Mouse (Mus musculus) liver, embryonic 14.5 days (tissue): ENCODE measurements at regions not wholly inside any gene's neighbourhood (a gene's known extent, or its start where the extent isn't known, plus 50 kb on each side); places are given as distances from the start of the nearest gene placed in this dataset.

Source experiments
- ATAC-seq: fragments of 200-750 bp; cut with Nextera tagmentation; 2 replicates; pipeline ENCODE4 v1.8.0; 2017; ENCODE audit warnings: moderate number of reproducible peaks, mild to moderate bottlenecking, moderate library complexity; ENCODE audit not compliant: insufficient read depth
- DNase-seq, 3 experiments: peaks; one replicate each; pipeline ENCODE4 v3.0.0-alpha.2; 2012 to 2013; ENCODE audit warnings: low read depth in 3 of 3, low spot score in 3 of 3
- H3K27ac ChIP-seq: fragments of 300-500 bp; sonication (generic); 2 replicates; pipeline ENCODE4 v1.5.1; 2014; ENCODE audit warnings: moderate library complexity, mild to moderate bottlenecking, control low read depth, inconsistent platforms
- H3K27me3 ChIP-seq: fragments of 300-500 bp; sonication (generic); 2 replicates; pipeline ENCODE4 v1.6.1; 2014; ENCODE audit warnings: mild to moderate bottlenecking, low read length, moderate library complexity; ENCODE audit not compliant: control insufficient read depth, insufficient read depth
- H3K36me3 ChIP-seq: fragments of 300-500 bp; sonication (generic); replicated peaks from 2 replicates; pipeline ENCODE4 v1.6.1; 2014; ENCODE audit warnings: low read depth; ENCODE audit not compliant: control insufficient read depth, insufficient read depth
- H3K4me1 ChIP-seq, 2 experiments: fragments of 200-500 bp in 1 of 2; fragments of 300-500 bp in 1 of 2; sonication (generic) in 1 of 2; replicated peaks; 2 replicates each; pipeline ENCODE4 v1.6.1; 2012 to 2014; ENCODE audit warnings: antibody characterized with exemption in 1 of 2, inconsistent platforms in 1 of 2, low read length in 1 of 2; ENCODE audit not compliant: control insufficient read depth in 2 of 2, insufficient read depth in 2 of 2
- H3K4me2 ChIP-seq: fragments of 300-500 bp; sonication (generic); 2 replicates; pipeline ENCODE4 v1.6.1; 2014; ENCODE audit warnings: low read depth, mild to moderate bottlenecking, control low read depth, moderate library complexity
- H3K4me3 ChIP-seq, 2 experiments: fragments of 200-500 bp in 1 of 2; fragments of 300-500 bp in 1 of 2; sonication (generic) in 1 of 2; 2 replicates each; pipeline ENCODE4 v1.5.1; 2012 to 2014; ENCODE audit warnings: low read depth in 2 of 2, low read length in 2 of 2, mild to moderate bottlenecking in 2 of 2, control low read depth in 1 of 2, inconsistent platforms in 1 of 2, moderate library complexity in 1 of 2; ENCODE audit not compliant: insufficient read depth in 1 of 2
- H3K9ac ChIP-seq: fragments of 300-500 bp; sonication (generic); replicated peaks from 2 replicates; pipeline ENCODE4 v1.6.1; 2014; ENCODE audit warnings: mild to moderate bottlenecking, control low read depth, moderate library complexity
- H3K9me3 ChIP-seq: fragments of 300-500 bp; sonication (generic); 2 replicates; pipeline ENCODE4 v1.6.1; 2016; ENCODE audit warnings: low read length, mixed read lengths; ENCODE audit not compliant: control insufficient read depth
- CTCF ChIP-seq: IDR thresholded peaks from 2 replicates; pipeline ENCODE4 v1.5.1; 2016; ENCODE audit warnings: antibody characterized with exemption, low read depth, control low read depth
- EP300 ChIP-seq: IDR thresholded peaks from 2 replicates; pipeline ENCODE4 v1.6.1; 2016; ENCODE audit warnings: antibody characterized with exemption, low read depth
- whole genome bisulfite sequencing: fragments of 180-500 bp; shearing (Covaris S2); extraction: QIAGEN DNeasy Blood & Tissue Kit; methylation state at CpG from one replicate; pipeline ENCODE4 v1.1.7; 2014; ENCODE audit not compliant: insufficient replicate concordance; 5-methylcytosine and 5-hydroxymethylcytosine counted together

DNA sequence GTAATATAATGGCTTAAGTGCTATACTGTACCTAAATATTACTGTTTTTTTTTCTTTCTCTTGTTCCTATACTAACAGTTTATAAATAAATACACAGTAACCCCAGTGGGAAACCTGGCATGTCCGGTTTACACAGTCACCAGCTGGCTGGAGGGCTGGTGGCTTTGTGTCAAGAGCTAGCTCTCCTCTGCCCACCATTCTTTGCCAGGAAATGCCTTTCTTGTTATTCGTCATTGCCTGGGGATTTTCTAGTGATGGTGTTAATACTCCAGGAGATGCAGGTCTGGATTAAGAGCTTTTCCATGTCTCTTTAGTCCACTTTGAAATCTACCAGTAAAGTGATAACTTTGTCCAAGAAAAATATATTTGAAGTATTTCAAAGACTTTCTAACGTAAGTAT is 584.2 kb downstream of the Ptprc start:
- H3K4me1 ChIP-seq, result no peaks in the 10 kb centered on the region
- no peak overlapping the region for H3K4me3 ChIP-seq
- no peak overlapping the region for H3K27ac ChIP-seq
- no peaks in the 10 kb centered on the region for H3K27me3 ChIP-seq
- H3K4me2 ChIP-seq, result no peak overlapping the region
- ATAC-seq (no peak), DNase-seq (no peak)
- H3K9me3 ChIP-seq, result no peaks in the 10 kb centered on the region
- no peak overlapping the region for H3K9ac ChIP-seq
- WGBS, result 40% methylated on average over 3 of the region's 3 CpGs
- no peaks in the 10 kb centered on the region for H3K36me3 ChIP-seq
- TF ChIP-seq EP300 (no peak), CTCF (no peak)

DNA sequence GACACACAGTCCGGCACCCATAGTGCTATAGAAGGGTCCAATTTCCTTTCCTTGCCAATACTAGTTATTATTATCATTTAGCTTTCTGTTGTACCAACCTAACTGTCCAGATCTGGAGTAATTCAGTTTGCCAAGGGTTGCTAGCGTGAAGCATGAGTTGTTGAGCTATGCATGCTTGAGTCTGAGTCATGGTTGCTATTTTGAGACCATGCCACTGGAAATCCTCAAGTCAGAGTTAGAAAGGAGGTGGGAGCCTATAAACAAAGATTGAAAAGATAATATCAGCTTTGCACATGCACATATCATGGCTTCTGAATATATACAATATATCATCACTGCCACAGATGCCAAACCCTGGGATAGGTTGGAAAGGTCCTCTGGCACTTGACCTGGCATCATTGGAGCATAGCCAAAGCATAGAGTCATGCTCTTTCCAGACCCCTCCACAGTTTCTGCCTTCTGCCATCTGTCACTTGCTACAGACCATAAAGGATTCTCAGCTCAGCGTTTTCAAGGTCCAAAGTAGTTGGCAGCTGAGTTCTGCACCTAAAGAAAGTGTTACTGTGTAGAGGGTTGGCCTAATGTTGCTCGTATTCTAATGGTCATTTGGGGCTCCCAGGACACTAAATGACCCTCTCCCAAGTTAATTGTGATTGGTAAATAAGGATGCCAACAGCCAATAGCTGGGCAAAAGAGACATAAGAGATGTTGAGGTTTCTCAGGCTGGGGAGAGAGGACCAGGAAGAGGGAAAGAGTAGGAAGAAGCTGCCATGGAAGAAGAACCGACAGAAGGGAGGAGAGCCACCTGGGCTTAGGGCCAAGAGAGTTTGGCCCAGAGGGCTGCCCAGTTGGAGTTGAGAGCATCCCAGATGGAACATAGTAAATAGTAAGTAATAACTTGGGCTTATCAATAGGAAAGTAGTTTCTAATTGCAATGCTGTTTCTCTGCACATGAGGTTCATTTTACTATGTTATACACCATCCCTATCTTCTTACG is 586.9 kb downstream of the Ptprc start:
- H3K27me3 ChIP-seq, result no peaks in the 10 kb centered on the region
- H3K9me3 ChIP-seq, result no peaks in the 10 kb centered on the region
- no peak for TF ChIP-seq CTCF
- TF ChIP-seq EP300, result no peak
- H3K4me3 ChIP-seq, result no peak overlapping the region
- no peaks in the 10 kb centered on the region for H3K36me3 ChIP-seq
- H3K4me1 ChIP-seq, result no peaks in the 10 kb centered on the region
- H3K27ac ChIP-seq, result no peak overlapping the region
- no peak overlapping the region for H3K4me2 ChIP-seq
- DNase-seq (no peak), ATAC-seq (no peak)
- 63% methylated on average over 6 of the region's 6 CpGs for WGBS
- H3K9ac ChIP-seq, result no peak overlapping the region

DNA sequence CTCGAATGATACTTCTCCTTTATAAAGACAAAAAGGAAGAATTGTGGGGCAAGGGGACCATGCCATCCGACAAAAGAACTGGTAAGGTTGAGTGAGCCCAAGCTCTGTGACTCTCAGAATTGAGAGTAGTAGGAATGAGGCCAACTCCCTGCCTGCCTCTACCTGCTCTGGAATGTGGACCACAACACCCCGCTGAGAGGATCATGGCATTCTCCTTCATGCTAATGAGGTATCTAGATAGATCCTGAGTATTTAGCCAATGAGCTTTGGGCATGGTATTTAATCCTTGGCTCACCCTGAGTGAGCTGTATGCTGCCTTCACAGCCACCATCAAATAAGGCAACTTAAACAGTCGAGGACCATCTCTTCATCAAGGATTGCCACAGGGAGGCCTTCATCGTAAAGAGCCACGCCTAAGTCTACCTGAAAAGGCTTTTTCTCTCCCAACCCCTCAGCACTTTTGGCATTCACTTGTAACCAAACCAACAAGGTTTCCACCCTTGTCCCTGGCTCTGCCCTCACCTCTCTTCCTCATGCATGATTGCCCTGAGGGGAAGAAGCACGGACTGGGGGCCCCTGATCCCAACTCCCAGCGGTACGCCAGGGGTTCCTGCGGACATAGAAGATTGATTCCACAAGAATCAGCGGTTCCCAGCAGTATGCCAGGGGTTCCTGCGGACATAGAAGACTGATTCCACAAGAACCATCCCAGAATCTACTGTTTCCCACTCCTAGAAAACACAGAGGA is 587.9 kb downstream of the Ptprc start:
- Histone ChIP-seq H3K27ac (no peak overlapping the region), H3K36me3 (no peaks in the 10 kb centered on the region), H3K4me1 (no peaks in the 10 kb centered on the region), H3K27me3 (no peaks in the 10 kb centered on the region), H3K9ac (no peak overlapping the region), H3K9me3 (no peaks in the 10 kb centered on the region), H3K4me2 (no peak overlapping the region), H3K4me3 (no peak overlapping the region)
- WGBS, result 66% methylated on average over 12 of the region's 12 CpGs
- no peak for TF ChIP-seq EP300
- no peak for TF ChIP-seq CTCF
- ATAC-seq, result no peak
- DNase-seq, result no peak

DNA sequence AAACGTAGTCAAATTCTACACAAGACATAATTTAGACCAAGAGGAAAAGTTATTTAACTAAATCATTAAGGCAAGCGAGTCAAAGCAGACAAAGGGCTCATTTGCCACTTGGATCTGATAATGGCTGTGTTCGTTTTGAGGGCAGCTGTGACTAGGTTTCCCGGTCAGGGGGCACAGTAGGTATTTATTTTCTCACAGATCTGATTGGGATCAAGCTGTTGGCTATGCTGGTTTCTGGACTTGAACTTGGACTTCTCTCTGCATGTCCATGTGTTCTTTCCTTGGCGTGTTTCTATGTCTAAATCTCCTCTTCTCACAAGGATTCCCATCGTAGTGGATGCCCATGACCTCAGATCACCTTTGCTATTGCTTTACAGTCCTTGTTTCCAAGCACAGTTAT is 590.8 kb downstream of the Ptprc start:
- Histone ChIP-seq H3K4me1 (no peaks in the 10 kb centered on the region), H3K9ac (no peak overlapping the region), H3K27me3 (no peaks in the 10 kb centered on the region), H3K9me3 (no peaks in the 10 kb centered on the region), H3K4me3 (no peak overlapping the region), H3K27ac (no peak overlapping the region), H3K36me3 (no peaks in the 10 kb centered on the region), H3K4me2 (no peak overlapping the region)
- ATAC-seq (no peak), DNase-seq (no peak)
- WGBS, result 65% methylated on average over 6 of the region's 6 CpGs
- TF ChIP-seq CTCF (no peak), EP300 (no peak)

DNA sequence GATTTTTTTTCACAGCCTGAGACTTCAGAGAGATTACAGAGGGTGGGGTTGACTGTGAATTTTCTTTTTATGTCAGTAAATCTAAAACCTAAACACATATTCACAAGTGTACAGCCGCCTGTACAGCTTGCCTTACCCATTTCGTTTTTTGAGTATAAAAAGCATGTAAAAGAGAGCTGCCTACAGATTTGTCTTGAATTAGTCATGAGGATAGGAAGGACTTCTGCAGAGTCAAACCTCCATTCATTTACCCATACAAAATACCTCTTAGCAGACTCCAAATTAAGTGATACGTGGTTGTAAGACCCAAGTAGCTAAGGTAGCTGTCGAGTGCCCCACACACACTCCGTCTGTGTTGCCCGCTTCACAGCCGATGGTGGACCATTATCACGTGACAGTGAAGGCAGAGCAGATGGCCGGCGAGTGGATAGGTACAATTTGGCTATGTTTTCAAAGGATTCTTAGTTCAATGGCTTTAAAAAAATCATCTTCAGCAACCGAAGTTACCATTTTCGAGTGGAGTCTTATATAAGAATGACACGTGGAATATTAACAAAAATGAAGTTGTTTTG is 591.3 kb downstream of the Ptprc start:
- no peak for ATAC-seq

More for the DNA sequence above, 591.3 kb downstream of the Ptprc start:
- WGBS, result 70% methylated on average over 13 of the region's 13 CpGs
- Histone ChIP-seq H3K4me2 (no peak overlapping the region), H3K4me3 (no peak overlapping the region), H3K36me3 (no peaks in the 10 kb centered on the region), H3K9ac (no peak overlapping the region), H3K27me3 (no peaks in the 10 kb centered on the region), H3K4me1 (no peaks in the 10 kb centered on the region), H3K27ac (no peak overlapping the region), H3K9me3 (no peaks in the 10 kb centered on the region)
- TF ChIP-seq EP300 (no peak), CTCF (no peak)
- DNase-seq, result no peak
